ENCODE assay signal across 20 mouse cellular contexts in the genomic region with DNA sequence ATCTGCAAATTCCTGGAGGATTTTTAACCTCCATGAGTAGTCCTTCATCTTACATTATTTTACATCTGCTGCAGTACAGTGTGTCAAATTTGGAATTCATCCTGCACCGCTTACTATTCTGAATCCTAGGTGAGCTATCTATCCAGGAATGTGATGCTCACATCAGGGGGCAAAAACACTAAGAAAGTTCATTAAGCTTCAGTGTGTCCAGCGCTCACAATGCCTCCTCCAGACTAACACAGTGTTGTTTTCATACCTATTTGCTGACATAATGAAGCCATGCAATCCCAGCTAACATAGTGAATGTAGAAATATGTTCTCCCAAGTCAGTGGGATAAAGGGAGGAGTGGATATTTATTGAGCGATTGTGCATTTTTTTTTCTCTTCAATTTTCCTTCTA.
"Had no signal": no experiment of that assay in that cellular context is flagged by ENCODE, and none has a peak within 500 bp of the region (broad histone marks: within the 10 kb centered on the region; RNA-seq: fewer than 3 reads in every experiment).

No protein-coding gene starts in this region.

- H3K4me1 ChIP-seq: midbrain, embryonic 10.5 days; midbrain, embryonic 12.5 days; neural tube, embryonic 12.5 days; stomach, embryonic 15.5 days had no signal

- DNase-seq: lung, adult 18-20 months; lung, embryonic 14.5 days; lung, postnatal 10 days; lung, postnatal 4 days; midbrain, embryonic 14.5 days; retina, postnatal 1 day; right cerebral cortex, adult 18-20 months; right cerebral cortex, postnatal 25 days; right cerebral cortex, postnatal 4 days; spleen, adult 18-20 months; thymus, adult 2 months; thymus, postnatal 25 days; thymus, postnatal 4 days had no signal

- ATAC-seq: midbrain, embryonic 16.5 days had no signal

- H3K27me3 ChIP-seq: midbrain, embryonic 12.5 days; neural tube, embryonic 12.5 days; stomach, embryonic 15.5 days had no signal

- H3K4me3 ChIP-seq: midbrain, embryonic 10.5 days; midbrain, embryonic 12.5 days; myocyte; neural tube, embryonic 12.5 days; stomach, embryonic 15.5 days had no signal

- H3K27ac ChIP-seq: midbrain, embryonic 10.5 days; midbrain, embryonic 12.5 days; neural tube, embryonic 12.5 days; stomach, embryonic 15.5 days; stomach, postnatal 0 days had no signal

- H3K9me3 ChIP-seq: midbrain, embryonic 12.5 days; neural tube, embryonic 12.5 days; stomach, embryonic 15.5 days had no signal

- H3K36me3 ChIP-seq: midbrain, embryonic 10.5 days; midbrain, embryonic 12.5 days; neural tube, embryonic 12.5 days; stomach, embryonic 15.5 days had no signal

- H3K9ac ChIP-seq: lung, embryonic 14.5 days; midbrain, embryonic 12.5 days; neural tube, embryonic 12.5 days; stomach, embryonic 15.5 days had no signal

- H3K4me2 ChIP-seq: lung, embryonic 14.5 days; midbrain, embryonic 12.5 days; neural tube, embryonic 12.5 days; stomach, embryonic 15.5 days had no signal
